Mouse (Mus musculus): ENCODE results near the gene Vbp1. TPM values are rescaled to one million over a fixed set of nuclear protein-coding genes. Genes with fewer than 3 reads are reported as not detected.
"Not testable (repeated sequence)": the region's sequence is repeated elsewhere in the genome, so short reads cannot be mapped to it uniquely, and the experiment has no call there.

Vbp1 gene
- 17.4 and 20.4 TPM in 2 replicates for polyA plus RNA-seq (2012; ENCODE audit: insufficient read depth, insufficient read length, missing spikeins)

GRCm38 (mm10) chrX:75514179-75514972, at the start of gene Vbp1:
Gene Vbp1, plus strand, starts transcription at chrX:75514299.
- no peaks in the 10 kb centered on the region for H3K4me1 ChIP-seq (ENCODE audit: control insufficient read depth, insufficient read depth, insufficient read length, low read length)
- H3K27ac ChIP-seq (replicated peaks; ENCODE audit: low read depth, low read length), result peak within 1 kb of the TSS; percentile 87
- peak within 1 kb of the TSS; percentile 74 for H3K4me3 ChIP-seq (ENCODE audit: insufficient read depth, low read depth, low read length)

DNA sequence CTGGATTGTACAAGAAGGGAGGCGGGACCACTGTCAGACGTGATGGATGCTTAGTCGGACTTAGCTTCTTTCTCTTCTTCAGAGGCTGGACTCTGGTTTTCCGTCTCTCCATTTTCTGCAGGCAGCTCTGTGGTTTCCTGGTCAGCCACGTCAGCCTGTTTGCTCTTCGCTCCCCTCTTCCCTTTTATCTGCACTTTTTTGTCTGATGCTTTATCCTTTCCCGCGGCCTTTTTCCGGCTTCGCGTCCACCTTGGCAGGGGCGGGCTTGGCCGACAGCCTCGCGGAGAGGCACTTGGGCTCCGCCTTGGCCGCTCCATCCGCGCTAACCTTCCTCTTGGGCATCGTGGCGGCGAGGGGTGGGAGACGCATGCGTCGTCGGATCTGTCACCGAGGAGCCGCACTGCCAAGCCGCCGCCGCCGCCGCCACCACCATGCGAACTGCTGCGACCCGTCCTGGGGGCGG, 38.9 kb upstream of the Vbp1 start:
- H3K4me1 ChIP-seq (ENCODE audit: control insufficient read depth, insufficient read depth, insufficient read length, low read length); H3K27ac ChIP-seq (replicated peaks; ENCODE audit: low read depth, low read length): not testable (repeated sequence)
- H3K4me3 ChIP-seq (ENCODE audit: insufficient read depth, low read depth, low read length), result peak overlapping the region; percentile 56

- Histone ChIP-seq H3K4me3 (ENCODE audit: insufficient read depth, low read depth, low read length) (no peak overlapping the region), H3K27ac (replicated peaks; ENCODE audit: low read depth, low read length) (no peak overlapping the region), H3K4me1 (ENCODE audit: control insufficient read depth, insufficient read depth, insufficient read length, low read length) (no peaks in the 10 kb centered on the region)
Observed at GRCm38 (mm10) chrX:75489886-75490285, 24.2 kb upstream of the Vbp1 start.

GRCm38 (mm10) chrX:75513787-75514178, 316 bp upstream of the Vbp1 start:
- Histone ChIP-seq H3K4me3 (ENCODE audit: insufficient read depth, low read depth, low read length) (no peak overlapping the region), H3K4me1 (ENCODE audit: control insufficient read depth, insufficient read depth, insufficient read length, low read length) (no peaks in the 10 kb centered on the region), H3K27ac (replicated peaks; ENCODE audit: low read depth, low read length) (no peak overlapping the region)

DNA sequence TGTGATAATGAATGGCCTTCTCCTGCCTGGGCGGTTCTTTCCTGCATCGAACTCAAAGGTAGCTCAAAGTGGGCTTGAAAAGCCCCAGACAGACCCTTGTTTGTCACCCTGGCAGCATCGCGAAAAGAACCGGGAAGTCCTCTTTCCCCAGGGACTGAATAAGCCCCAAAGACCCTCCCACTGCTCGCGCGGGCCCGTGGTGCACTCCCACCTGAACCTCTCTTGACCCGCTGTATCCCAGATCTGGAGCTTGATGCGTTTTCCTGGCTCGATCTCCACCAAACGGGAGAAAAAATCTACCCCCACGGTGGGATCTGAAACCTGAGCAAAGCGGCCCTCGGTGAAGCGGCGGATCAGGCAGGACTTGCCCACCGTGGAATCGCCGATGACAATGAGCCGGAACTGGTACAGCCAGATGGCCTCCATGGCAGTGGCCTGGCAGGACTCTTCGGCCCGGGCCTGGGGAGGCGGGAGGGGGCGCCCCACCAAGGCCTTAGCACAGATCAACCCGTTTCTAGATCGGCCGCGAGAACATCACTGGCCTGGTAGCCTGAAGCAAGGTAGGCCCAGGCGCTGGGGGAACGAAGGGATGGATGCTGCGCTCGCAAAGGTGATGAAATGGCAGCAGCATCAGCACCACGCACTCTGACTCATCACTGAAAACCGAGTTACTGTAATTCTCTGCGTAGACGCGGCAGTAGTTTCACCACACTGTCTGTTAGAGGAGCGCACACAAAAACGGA, 63.7 kb downstream of the Vbp1 start, which contains the start of gene Rab39b:
Gene Rab39b (minus strand): TSS at position 650 of the 743 bp plus-strand sequence.
- H3K27ac ChIP-seq (replicated peaks; ENCODE audit: low read depth, low read length), result no peak within 1 kb of the TSS
- no peaks in the 10 kb centered on the region for H3K4me1 ChIP-seq (ENCODE audit: control insufficient read depth, insufficient read depth, insufficient read length, low read length)
- H3K4me3 ChIP-seq (ENCODE audit: insufficient read depth, low read depth, low read length), result peak within 1 kb of the TSS; percentile 15; the same call in 1 of the 2 replicates

DNA sequence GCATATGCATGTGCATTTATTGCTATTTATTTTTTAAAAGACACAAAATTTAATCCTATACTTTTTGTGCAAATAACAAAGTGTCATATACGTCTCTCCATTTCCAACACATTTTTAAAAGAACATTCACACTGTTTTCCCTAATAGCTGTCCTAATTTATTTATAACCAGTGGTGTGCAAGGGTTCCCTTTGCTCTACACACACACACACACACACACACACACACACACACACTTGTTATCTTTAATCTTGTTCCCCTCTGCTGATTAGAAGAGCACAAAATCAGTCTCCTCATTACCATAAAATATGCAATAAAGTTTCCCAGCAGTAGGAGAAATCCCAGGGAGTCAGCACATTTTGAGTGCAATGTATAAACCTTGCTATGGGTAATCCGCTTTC, 64.4 kb downstream of the Vbp1 start:
- no peak overlapping the region for H3K4me3 ChIP-seq (ENCODE audit: insufficient read depth, low read depth, low read length)
- no peak overlapping the region for H3K27ac ChIP-seq (replicated peaks; ENCODE audit: low read depth, low read length)
- no peaks in the 10 kb centered on the region for H3K4me1 ChIP-seq (ENCODE audit: control insufficient read depth, insufficient read depth, insufficient read length, low read length)

Other genes starting within 250 kb of the Vbp1 start
- gene Fundc2, start 131.9 kb upstream of the Vbp1 start, polyA plus RNA-seq (2012; ENCODE audit: insufficient read depth, insufficient read length, missing spikeins), result 146 and 161 TPM in 2 replicates
- 1.5 and 3.1 TPM in 2 replicates for gene F8, start 131.7 kb upstream of the Vbp1 start, polyA plus RNA-seq (2012; ENCODE audit: insufficient read depth, insufficient read length, missing spikeins)
- gene Cmc4, start 97.7 kb upstream of the Vbp1 start, polyA plus RNA-seq (2012; ENCODE audit: insufficient read depth, insufficient read length, missing spikeins), result 6.1 and 15.4 TPM in 2 replicates
- 1.4 and 4.1 TPM in 2 replicates for gene Mtcp1, start 97.7 kb upstream of the Vbp1 start, polyA plus RNA-seq (2012; ENCODE audit: insufficient read depth, insufficient read length, missing spikeins)
- gene Brcc3, start 97.7 kb upstream of the Vbp1 start, polyA plus RNA-seq (2012; ENCODE audit: insufficient read depth, insufficient read length, missing spikeins), result 19.3 and 37.7 TPM in 2 replicates
- not detected in 2 replicates for gene Rab39b, start 63.9 kb downstream of the Vbp1 start, polyA plus RNA-seq (2012; ENCODE audit: insufficient read depth, insufficient read length, missing spikeins)

Measured in brown adipose tissue, adult 24 weeks (tissue).